Mouse (Mus musculus) intestine, embryonic 16.5 days (tissue): ENCODE measurements around the gene Wdr76. TPM values are rescaled to one million over a fixed set of nuclear protein-coding genes. Genes with fewer than 3 reads are reported as not detected.

Experiments used
- ATAC-seq: fragments of 200-750 bp; cut with Nextera tagmentation; 2 replicates; pipeline ENCODE4 v1.8.0; 2017; ENCODE audit warnings: moderate TSS enrichment, moderate library complexity
- H3K27ac ChIP-seq: fragments of 300-500 bp; sonication (generic); 2 replicates; pipeline ENCODE4 v1.5.1; 2014; ENCODE audit warnings: mild to moderate bottlenecking, low read length
- H3K27me3 ChIP-seq: fragments of 300-500 bp; sonication (generic); replicated peaks from 2 replicates; pipeline ENCODE4 v1.6.1; 2014; ENCODE audit warnings: low read length, control low read depth, mixed read lengths; ENCODE audit not compliant: control insufficient read depth, insufficient read depth
- H3K36me3 ChIP-seq: fragments of 300-500 bp; sonication (generic); 2 replicates; pipeline ENCODE4 v1.6.1; 2014; ENCODE audit warnings: low read length, control low read depth; ENCODE audit not compliant: control insufficient read depth, insufficient read depth
- H3K4me1 ChIP-seq: fragments of 300-500 bp; sonication (generic); 2 replicates; pipeline ENCODE4 v1.6.1; 2014; ENCODE audit warnings: low read length, control low read depth, mixed read lengths; ENCODE audit not compliant: control insufficient read depth, insufficient read depth
- H3K4me2 ChIP-seq: fragments of 300-500 bp; sonication (generic); 2 replicates; pipeline ENCODE4 v1.6.1; 2014; ENCODE audit warnings: low read depth, low read length, control low read depth
- H3K4me3 ChIP-seq: fragments of 300-500 bp; sonication (generic); 2 replicates; pipeline ENCODE4 v1.5.1; 2014; ENCODE audit warnings: mild to moderate bottlenecking, low read length
- H3K9ac ChIP-seq: fragments of 300-500 bp; sonication (generic); 2 replicates; pipeline ENCODE4 v1.6.1; 2014; ENCODE audit warnings: low read depth, low read length
- H3K9me3 ChIP-seq: fragments of 300-500 bp; sonication (generic); 2 replicates; pipeline ENCODE4 v1.6.1; 2016; ENCODE audit warnings: low read length, control low read depth; ENCODE audit not compliant: control insufficient read depth
- WGBS: fragments of 180-500 bp; shearing (Covaris S2); extraction: QIAGEN DNeasy Blood & Tissue Kit; methylation state at CpG from one replicate; pipeline ENCODE4 v1.1.7; 2014; 5-methylcytosine and 5-hydroxymethylcytosine counted together
- polyA plus RNA-seq: library from polyadenylated mRNA; unstranded; fragments of >200 nt; fragmentation: Nextera tagmentation; extraction: Ambion mirVana; gene quantifications from 2 replicates; pipeline ENCODE4 v1.2.1, GENCODE M21; 2015

The Wdr76 gene
- polyA plus RNA-seq, 1 experiment from 2014 or later = 5.0 TPM

GRCm38 (mm10) chr2:121563117-121563516 lies 56.6 kb downstream of the Wdr76 start:
- WGBS = 88% methylated on average over 3 of the region's 3 CpGs
- Histone ChIP-seq H3K27me3 (no peaks in the 10 kb centered on the region), H3K4me2 (no peak overlapping the region), H3K27ac (no peak overlapping the region), H3K9ac (no peak overlapping the region), H3K36me3 (no peaks in the 10 kb centered on the region), H3K9me3 (no peaks in the 10 kb centered on the region), H3K4me1 (no peaks in the 10 kb centered on the region), H3K4me3 (no peak overlapping the region)
- no peak for ATAC-seq

- Histone ChIP-seq H3K27me3 (no peaks in the 10 kb centered on the region), H3K4me1 (no peaks in the 10 kb centered on the region), H3K36me3 (no peaks in the 10 kb centered on the region), H3K27ac (no peak overlapping the region), H3K4me3 (no peak overlapping the region), H3K9me3 (no peaks in the 10 kb centered on the region), H3K4me2 (no peak overlapping the region), H3K9ac (no peak overlapping the region)
- ATAC-seq = no peak
- 62% methylated on average over 5 of the region's 5 CpGs for WGBS
These were observed 59.4 kb downstream of the Wdr76 start for GRCm38 (mm10) chr2:121565911-121566310.

- no peak for ATAC-seq
- Histone ChIP-seq H3K9ac (no peak overlapping the region), H3K4me3 (no peak overlapping the region), H3K36me3 (no peaks in the 10 kb centered on the region), H3K4me2 (no peak overlapping the region), H3K27me3 (no peaks in the 10 kb centered on the region), H3K9me3 (no peaks in the 10 kb centered on the region), H3K27ac (no peak overlapping the region), H3K4me1 (peaks cover 4% of the 10 kb centered on the region; the same call in 1 of the 2 replicates)
- WGBS = 82% methylated on average over 3 of the region's 3 CpGs
These were observed 63.5 kb downstream of the Wdr76 start for GRCm38 (mm10) chr2:121570049-121570448.

GRCm38 (mm10) chr2:121570999-121571655 lies 64.6 kb downstream of the Wdr76 start:
- Histone ChIP-seq H3K9me3 (no peaks in the 10 kb centered on the region), H3K36me3 (no peaks in the 10 kb centered on the region), H3K27me3 (no peaks in the 10 kb centered on the region), H3K4me3 (no peak overlapping the region), H3K9ac (no peak overlapping the region), H3K27ac (no peak overlapping the region), H3K4me2 (no peak overlapping the region), H3K4me1 (peaks cover 4% of the 10 kb centered on the region; the same call in 1 of the 2 replicates)
- 68% methylated on average over 8 of the region's 8 CpGs for WGBS
- ATAC-seq = no peak

- WGBS = 15% methylated on average over 7 of the region's 7 CpGs
- no peak overlapping the region for H3K4me3 ChIP-seq
- H3K4me1 ChIP-seq = peaks cover 4% of the 10 kb centered on the region; the same call in 1 of the 2 replicates
- H3K9ac ChIP-seq = no peak overlapping the region
- ATAC-seq = peak; percentile 85
- H3K27me3 ChIP-seq = no peaks in the 10 kb centered on the region
- no peak overlapping the region for H3K4me2 ChIP-seq
- no peaks in the 10 kb centered on the region for H3K36me3 ChIP-seq
- H3K9me3 ChIP-seq = no peaks in the 10 kb centered on the region
- H3K27ac ChIP-seq = no peak overlapping the region
These were observed 65.3 kb downstream of the Wdr76 start for GRCm38 (mm10) chr2:121571780-121572179.

GRCm38 (mm10) chr2:121574066-121574630 lies 67.6 kb downstream of the Wdr76 start:
- Histone ChIP-seq H3K9me3 (no peaks in the 10 kb centered on the region), H3K27ac (no peak overlapping the region), H3K27me3 (no peaks in the 10 kb centered on the region), H3K36me3 (no peaks in the 10 kb centered on the region), H3K4me2 (no peak overlapping the region), H3K9ac (no peak overlapping the region), H3K4me1 (peaks cover 4% of the 10 kb centered on the region; the same call in 1 of the 2 replicates), H3K4me3 (no peak overlapping the region)
- no peak; the same call in 1 of the 2 replicates for ATAC-seq
- 71% methylated on average over 9 of the region's 9 CpGs for WGBS

GRCm38 (mm10) chr2:121575741-121576201 lies 69.2 kb downstream of the Wdr76 start:
- Histone ChIP-seq H3K4me2 (no peak overlapping the region), H3K9ac (no peak overlapping the region), H3K4me3 (no peak overlapping the region), H3K9me3 (no peaks in the 10 kb centered on the region), H3K36me3 (no peaks in the 10 kb centered on the region), H3K27ac (no peak overlapping the region), H3K4me1 (peaks cover 4% of the 10 kb centered on the region; the same call in 1 of the 2 replicates), H3K27me3 (no peaks in the 10 kb centered on the region)
- WGBS = 54% methylated on average over 8 of the region's 8 CpGs
- ATAC-seq = no peak

- 82% methylated on average over 13 of the region's 13 CpGs for WGBS
- Histone ChIP-seq H3K4me1 (no peaks in the 10 kb centered on the region; the same call in 1 of the 2 replicates), H3K36me3 (no peaks in the 10 kb centered on the region), H3K9ac (no peak overlapping the region), H3K27me3 (no peaks in the 10 kb centered on the region), H3K4me3 (no peak overlapping the region), H3K4me2 (no peak overlapping the region), H3K27ac (no peak overlapping the region), H3K9me3 (no peaks in the 10 kb centered on the region)
- ATAC-seq = no peak
These were observed 76.4 kb downstream of the Wdr76 start for GRCm38 (mm10) chr2:121582809-121583376.

- Histone ChIP-seq H3K36me3 (no peaks in the 10 kb centered on the region), H3K27ac (no peak overlapping the region), H3K9ac (no peak overlapping the region), H3K9me3 (no peaks in the 10 kb centered on the region), H3K27me3 (no peaks in the 10 kb centered on the region), H3K4me1 (peaks cover 6% of the 10 kb centered on the region), H3K4me2 (no peak overlapping the region), H3K4me3 (no peak overlapping the region)
- no peak for ATAC-seq
- 64% methylated on average over 13 of the region's 13 CpGs for WGBS
These were observed 77.1 kb downstream of the Wdr76 start for GRCm38 (mm10) chr2:121583468-121584116.
